Mouse (Mus musculus) hindlimb bud, embryonic 11.5 days (tissue): ENCODE results near the gene Timm13.

Experiments used
- DNase-seq: peaks from one replicate; pipeline ENCODE4 v3.0.0-alpha.2; 2012; ENCODE audit warnings: low read depth, low spot score; ENCODE audit errors: extremely low spot score

Gene Timm13

GRCm38 (mm10) chr10:80871581-80871980 is 29.2 kb downstream of the Timm13 start, which contains the start of gene Tmprss9:
TSS of gene Tmprss9 (plus strand) at chr10:80871848.
- no peak for DNase-seq

- DNase-seq, result no peak
These were observed 29.8 kb downstream of the Timm13 start for GRCm38 (mm10) chr10:80870993-80871392.

DNA sequence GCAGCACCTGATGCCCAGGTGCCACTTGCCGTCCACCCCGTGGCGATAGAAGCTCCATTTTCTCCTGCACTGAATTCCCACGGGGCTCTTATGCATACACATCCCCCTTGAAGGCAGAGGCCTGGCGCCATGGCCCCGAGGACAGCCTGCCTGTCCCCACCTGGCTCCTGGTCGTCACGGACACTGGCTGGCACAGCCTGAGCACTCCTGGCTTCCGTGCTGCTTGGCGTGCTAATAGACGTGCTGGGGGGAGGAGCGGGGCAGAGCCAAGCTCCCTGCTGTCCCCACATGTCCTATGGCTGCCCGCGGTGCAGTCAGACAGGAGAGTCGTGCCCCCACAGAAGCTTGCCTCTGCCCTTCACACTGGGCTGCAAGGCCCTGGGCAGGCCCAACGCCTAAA is 36.3 kb downstream of the Timm13 start:
- no peak for DNase-seq

DNA sequence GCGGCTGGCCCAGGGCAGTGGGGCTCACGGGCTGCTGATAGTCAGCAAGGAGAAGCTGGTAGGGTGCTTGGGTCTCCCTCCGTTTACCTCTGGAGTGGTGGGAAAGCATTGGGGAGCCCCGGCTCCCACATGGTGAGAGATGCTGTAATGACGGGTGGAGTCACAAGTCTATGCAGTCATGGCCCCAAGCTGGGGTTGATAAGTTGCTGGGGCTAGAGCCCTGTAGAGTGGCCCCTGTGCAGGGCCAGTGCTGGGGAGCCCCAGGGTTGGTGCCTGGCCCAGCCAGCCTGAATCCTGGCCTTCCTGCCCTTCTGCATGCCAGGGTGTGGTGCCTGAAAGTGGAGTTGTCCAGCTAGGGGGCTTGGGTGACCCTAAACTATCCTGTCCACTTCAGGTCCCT is 38.5 kb downstream of the Timm13 start:
- no peak for DNase-seq

GRCm38 (mm10) chr10:80858350-80858935 is 42.3 kb downstream of the Timm13 start:
- no peak for DNase-seq

DNA sequence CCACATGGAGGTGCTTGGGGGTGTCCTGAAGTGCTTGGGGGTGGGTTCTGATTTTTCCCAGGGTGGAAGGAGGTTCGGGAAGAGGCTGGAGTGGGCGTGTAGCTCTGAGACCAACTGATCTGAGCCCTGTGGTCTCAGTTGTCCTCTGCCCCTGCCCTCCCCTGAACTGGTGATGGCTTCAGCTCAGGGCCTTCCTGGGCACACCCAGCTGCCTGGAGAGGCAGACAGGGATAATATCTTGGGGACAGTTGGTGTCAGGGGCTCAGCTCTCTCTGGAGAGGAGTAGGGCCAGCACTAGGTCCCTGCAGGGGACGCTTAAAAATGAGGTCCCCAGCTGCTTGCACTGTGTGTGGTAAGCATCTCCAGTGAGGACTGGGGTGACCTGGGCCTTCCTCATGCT is 42.9 kb downstream of the Timm13 start:
- no peak for DNase-seq

DNA sequence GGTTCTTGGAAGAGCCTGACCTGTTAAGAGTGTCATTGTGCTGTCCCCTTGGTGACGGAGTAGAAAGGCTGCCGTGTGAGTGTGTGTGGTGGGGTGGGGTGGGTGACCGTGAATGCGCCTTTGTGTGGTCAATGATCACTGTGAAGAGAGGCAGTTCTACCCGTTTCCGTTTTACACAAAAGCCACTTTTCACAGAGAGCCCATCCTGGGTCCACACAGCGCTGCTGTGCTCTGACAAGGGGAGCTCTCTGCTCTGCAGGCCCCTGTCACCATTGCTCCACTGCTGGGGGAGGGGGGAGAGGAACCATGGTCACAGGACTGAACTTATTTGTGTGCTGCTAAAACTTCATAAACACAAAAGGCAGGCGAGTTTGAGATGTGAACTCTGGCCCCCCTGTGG is 43.4 kb downstream of the Timm13 start:
- no peak for DNase-seq

DNA sequence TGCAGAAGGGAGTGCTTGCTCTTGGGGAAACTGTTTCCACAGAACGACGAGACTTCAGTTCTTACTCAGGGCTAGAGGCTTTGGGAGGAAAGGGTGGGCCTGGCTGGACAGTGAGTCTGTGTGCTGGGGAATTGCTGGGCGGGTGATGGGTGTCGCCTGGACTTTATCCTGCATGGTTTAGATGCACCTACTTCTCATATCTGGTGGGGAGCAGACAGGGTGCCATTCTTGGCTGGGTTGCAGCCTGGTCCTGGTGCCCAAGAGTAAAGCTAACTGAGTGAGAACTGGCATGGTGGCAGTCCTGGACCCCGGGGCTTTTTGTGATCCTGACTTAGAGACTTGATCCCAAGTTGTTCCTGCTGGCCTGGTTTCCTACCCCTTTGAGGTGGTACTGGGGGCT is 43.9 kb downstream of the Timm13 start:
- no peak for DNase-seq

DNA sequence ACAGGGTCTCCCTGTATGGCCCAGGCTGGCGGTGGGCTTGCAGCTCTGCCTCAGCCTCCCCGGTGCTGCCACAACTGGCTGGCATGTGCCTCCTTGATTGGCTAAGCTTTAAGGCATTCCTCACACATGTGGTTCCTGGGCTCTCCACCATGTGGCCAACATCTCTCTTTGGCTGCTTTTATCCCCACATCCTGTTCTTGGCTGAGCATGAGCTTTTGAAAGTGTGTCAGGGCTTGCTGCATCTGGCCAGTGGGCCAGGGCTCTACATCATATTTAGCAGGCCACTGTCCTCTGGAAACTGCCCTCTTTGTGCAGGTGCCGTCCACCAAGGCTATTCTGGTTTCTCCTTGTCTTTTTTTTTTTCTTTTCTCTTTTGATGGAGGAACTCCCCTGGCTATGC is 44.5 kb downstream of the Timm13 start:
- DNase-seq, result no peak

DNA sequence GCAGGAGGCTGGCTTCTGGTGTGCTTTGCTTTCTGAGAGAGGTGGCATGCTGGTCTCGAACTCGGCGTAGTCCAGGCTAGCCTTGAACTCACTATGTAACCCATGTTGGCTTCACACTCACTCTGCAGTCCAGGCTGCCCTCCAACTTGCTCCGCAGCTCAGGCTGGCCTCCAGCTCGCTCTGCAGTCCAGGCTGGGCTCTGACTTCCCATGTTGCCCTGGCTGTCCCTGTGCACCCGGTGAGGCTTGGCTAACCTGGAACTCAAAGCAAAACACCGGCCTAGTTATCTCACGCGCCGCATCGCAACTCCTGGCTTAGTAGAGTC is 45.1 kb downstream of the Timm13 start:
- no peak for DNase-seq

DNA sequence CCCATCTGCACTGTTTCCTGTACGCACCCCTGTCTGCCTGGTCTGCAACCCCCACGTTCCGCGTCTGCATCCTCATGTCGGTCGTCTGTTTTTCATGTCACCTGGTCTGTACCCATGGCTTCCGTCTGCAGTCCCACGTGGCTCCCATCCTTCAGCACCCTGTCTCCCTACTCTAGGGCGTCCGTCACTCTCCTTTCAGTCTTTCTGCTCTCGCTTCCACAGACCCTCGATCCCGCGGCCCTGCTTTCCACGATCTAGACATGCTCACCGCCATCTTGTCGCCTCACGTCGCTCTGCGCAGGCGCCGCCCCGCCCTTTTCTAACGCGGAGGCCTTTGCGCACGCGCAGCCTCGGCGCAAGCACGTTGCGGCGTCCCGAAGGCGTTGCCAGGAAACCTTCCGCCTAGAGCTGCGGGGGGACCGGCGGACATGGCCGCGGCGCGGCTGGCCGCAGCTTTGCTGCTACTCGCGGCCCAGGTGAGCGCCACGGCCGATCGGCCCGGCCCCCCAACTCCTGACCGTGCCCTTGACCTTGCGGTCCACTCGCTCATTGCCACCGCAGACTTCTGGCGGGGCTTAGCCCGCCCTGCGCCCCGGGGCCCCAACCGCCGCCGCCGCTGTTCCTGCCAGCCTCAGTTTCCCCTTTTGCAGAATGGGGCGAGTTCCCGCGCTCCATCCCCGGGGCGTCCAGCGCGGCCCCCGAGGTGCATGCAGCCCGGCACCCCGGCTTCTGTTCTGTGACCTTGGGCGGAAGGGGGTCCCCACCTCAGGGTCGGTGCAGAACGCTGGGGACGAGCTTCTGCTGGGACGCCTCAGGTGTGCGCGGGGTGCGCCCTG is 45.6 kb downstream of the Timm13 start, which contains the start of the genes Lsm7 and Sppl2b:
TSS of gene Lsm7 (minus strand) at position 297 of the 836 bp plus-strand sequence.
TSS of gene Sppl2b (plus strand) at position 363 of the 836 bp plus-strand sequence.
- peak; percentile 83 for DNase-seq
